Comparison of ENCODE assay signal across 15 mouse cellular contexts in genomic region chr13:99939320-99939671, GRCm38 (mm10). TPM values are rescaled to one million over a fixed set of nuclear protein-coding genes. Genes with fewer than 3 reads are reported as not detected.
DNase-seq lines count a peak whose midpoint lies in the region; ATAC-seq and TF ChIP-seq lines count a peak whose summit lies in the region.
"Had no signal": no experiment of that assay in that cellular context is flagged by ENCODE, and none has a peak within 500 bp of the region (broad histone marks: within the 10 kb centered on the region; RNA-seq: fewer than 3 reads in every experiment).

No protein-coding gene starts in this region.

- no peak for TF ChIP-seq POLR2A in bone marrow macrophage, adult 2 months (IDR thresholded peaks at IDR 0.05; ENCODE audit: borderline replicate concordance, low read depth, low read length)

- peaks cover 36% of the 10 kb centered on the region for H3K4me1 ChIP-seq in midbrain, embryonic 13.5 days (replicated peaks)
- peaks cover 18% of the 10 kb centered on the region for H3K4me1 ChIP-seq in midbrain, embryonic 10.5 days
- H3K4me1 ChIP-seq in bone marrow macrophage, adult 2 months (ENCODE audit: control insufficient read depth, insufficient read depth, low read length) = peaks cover 19% of the 10 kb centered on the region
- peaks cover 30% of the 10 kb centered on the region for H3K4me1 ChIP-seq in hindbrain, embryonic 15.5 days (replicated peaks)
- H3K4me1 ChIP-seq: heart, embryonic 15.5 days; lung, embryonic 15.5 days had no signal

- 59% methylated on average over 8 of the region's 8 CpGs for WGBS in midbrain, embryonic 13.5 days
- 76% methylated on average over 8 of the region's 8 CpGs for WGBS in midbrain, embryonic 10.5 days
- WGBS in hindbrain, embryonic 15.5 days = 40% methylated on average over 8 of the region's 8 CpGs

- no peak overlapping the region for H3K4me3 ChIP-seq in midbrain, embryonic 13.5 days (replicated peaks)
- no peak overlapping the region for H3K4me3 ChIP-seq in midbrain, embryonic 10.5 days
- peak overlapping the region; percentile 28 for H3K4me3 ChIP-seq in bone marrow macrophage, adult 2 months (ENCODE audit: insufficient read depth, low read length)
- H3K4me3 ChIP-seq in hindbrain, embryonic 15.5 days = no peak overlapping the region
- H3K4me3 ChIP-seq: heart, embryonic 15.5 days; lung, embryonic 15.5 days; neural tube, embryonic 12.5 days had no signal

- H3K4me2 ChIP-seq in midbrain, embryonic 13.5 days (replicated peaks) = no peak overlapping the region
- H3K4me2 ChIP-seq in hindbrain, embryonic 15.5 days = no peak overlapping the region
- H3K4me2 ChIP-seq: heart, embryonic 15.5 days; lung, embryonic 15.5 days; neural tube, embryonic 12.5 days had no signal

- no peak for TF ChIP-seq CTCF in bone marrow macrophage, adult 2 months (IDR thresholded peaks at IDR 0.05; ENCODE audit: low read depth, low read length)

- peaks cover 3% of the 10 kb centered on the region; the same call in 1 of the 2 replicates for H3K36me3 ChIP-seq in midbrain, embryonic 13.5 days
- H3K36me3 ChIP-seq in midbrain, embryonic 10.5 days = no peaks in the 10 kb centered on the region
- H3K36me3 ChIP-seq in hindbrain, embryonic 15.5 days = no peaks in the 10 kb centered on the region
- H3K36me3 ChIP-seq in splenic B cell, adult 2 months (ENCODE audit: control insufficient read depth, insufficient read depth, low read length, poor library complexity, severe bottlenecking) = no peaks in the 10 kb centered on the region
- H3K36me3 ChIP-seq: lung, embryonic 15.5 days; neural tube, embryonic 12.5 days had no signal

- DNase-seq in midbrain, embryonic 10.5 days (ENCODE audit: low spot score) = no peak
- DNase-seq in splenic B cell, adult 2 months (ENCODE audit: low read depth, low spot score) = peak; percentile 73
- no peak for DNase-seq in adrenal gland, postnatal 36 days
- DNase-seq: adrenal gland, postnatal 14 days; cerebellum, adult 11 months; heart, adult 11 months had no signal

- ATAC-seq in midbrain, embryonic 13.5 days = no peak
- ATAC-seq in hindbrain, embryonic 15.5 days (ENCODE audit: low FRiP score, low read depth) = no peak
- ATAC-seq in erythroblast, adult 5-6 weeks (replicated peaks; ENCODE audit: low FRiP score, poor library complexity, severe bottlenecking) = no peak

- no peaks in the 10 kb centered on the region for H3K9me3 ChIP-seq in midbrain, embryonic 13.5 days
- 0 out of 2 replicates have a peak, but pooled peaks cover 5% of the 10 kb centered on the region for H3K9me3 ChIP-seq in midbrain, embryonic 10.5 days (replicated peaks)
- H3K9me3 ChIP-seq in hindbrain, embryonic 15.5 days = no peaks in the 10 kb centered on the region
- H3K9me3 ChIP-seq: heart, embryonic 15.5 days; lung, embryonic 15.5 days; neural tube, embryonic 12.5 days had no signal

- peak overlapping the region; percentile 75 for H3K27ac ChIP-seq in midbrain, embryonic 13.5 days
- no peak overlapping the region for H3K27ac ChIP-seq in midbrain, embryonic 10.5 days (replicated peaks)
- peak overlapping the region; percentile 55 for H3K27ac ChIP-seq in bone marrow macrophage, adult 2 months (ENCODE audit: insufficient read depth, low read depth, low read length)
- H3K27ac ChIP-seq in hindbrain, embryonic 15.5 days (replicated peaks) = peak overlapping the region; percentile 31; the same call in 1 of the 2 replicates
- H3K27ac ChIP-seq: heart, embryonic 15.5 days; kidney, postnatal 0 days; lung, embryonic 15.5 days; neural tube, embryonic 12.5 days had no signal

- no peak overlapping the region for H3K9ac ChIP-seq in midbrain, embryonic 13.5 days (replicated peaks)
- H3K9ac ChIP-seq in hindbrain, embryonic 15.5 days = no peak overlapping the region
- H3K9ac ChIP-seq: heart, embryonic 15.5 days; lung, embryonic 15.5 days; neural tube, embryonic 12.5 days had no signal

- H3K27me3 ChIP-seq in midbrain, embryonic 13.5 days = no peaks in the 10 kb centered on the region
- H3K27me3 ChIP-seq in midbrain, embryonic 10.5 days (ENCODE audit: low read depth, poor library complexity, severe bottlenecking) = no peaks in the 10 kb centered on the region
- no peaks in the 10 kb centered on the region for H3K27me3 ChIP-seq in hindbrain, embryonic 15.5 days
- no peaks in the 10 kb centered on the region for H3K27me3 ChIP-seq in splenic B cell, adult 2 months (ENCODE audit: control insufficient read depth, insufficient read depth, low read length, poor library complexity, severe bottlenecking)
- H3K27me3 ChIP-seq: heart, embryonic 15.5 days; lung, embryonic 15.5 days; neural tube, embryonic 12.5 days had no signal

RNA-seq across cellular contexts. Expression of gene Cartpt, which starts 38.4 kb away (rescaled TPM):
- 24.8 and 27.1 TPM in 2 replicates for polyA plus RNA-seq in midbrain, embryonic 13.5 days (2015; fragmentation: Nextera tagmentation; extraction: Ambion mirVana)
- polyA plus RNA-seq in midbrain, embryonic 10.5 days (2016; fragmentation: Nextera tagmentation; extraction: Ambion mirVana) = 5.1 and 13.5 TPM in 2 replicates
- polyA plus RNA-seq in bone marrow macrophage, adult 2 months (2012; ENCODE audit: insufficient read depth, insufficient read length, missing spikeins) = not detected in 2 replicates
- polyA plus RNA-seq in hindbrain, embryonic 15.5 days (2015; fragmentation: Nextera tagmentation; extraction: Ambion mirVana) = 26.6 and 32.2 TPM in 2 replicates
- not detected in 2 replicates for total RNA-seq in erythroblast, adult 5-6 weeks (2015; ENCODE audit: low replicate concordance)
- total RNA-seq in erythroblast, adult 5-6 weeks (2017; ENCODE audit: low replicate concordance) = not detected in 2 replicates
- total RNA-seq in adrenal gland, postnatal 36 days (2021) = 1 to 10 TPM; 6.0 to 6.2 TPM
- total RNA-seq: liver, adult 2 months had no signal
- polyA plus RNA-seq: liver, adult 2 months had no signal
